Comparison of ENCODE assay signal across 16 mouse cellular contexts in the genomic region with DNA sequence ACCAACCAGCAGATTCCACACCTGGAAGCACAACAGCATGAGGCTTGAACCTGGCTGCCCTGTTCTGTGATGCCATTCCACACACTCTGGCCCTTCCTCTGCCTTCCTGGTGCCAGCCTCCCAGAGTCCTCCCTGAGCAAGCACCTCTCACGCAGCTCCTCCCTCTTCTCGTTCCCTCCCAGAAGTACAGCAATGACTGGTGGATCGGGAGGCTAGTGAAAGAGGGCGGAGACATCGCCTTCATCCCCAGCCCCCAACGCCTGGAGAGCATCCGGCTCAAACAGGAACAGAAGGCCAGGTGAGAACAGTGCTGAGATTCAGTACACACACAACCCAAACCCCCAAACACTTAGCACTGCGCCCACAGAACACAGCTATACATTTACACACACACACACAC. TPM values are rescaled to one million over a fixed set of nuclear protein-coding genes. Genes with fewer than 3 reads are reported as not detected.
DNase-seq lines count a peak whose midpoint lies in the region; ATAC-seq and TF ChIP-seq lines count a peak whose summit lies in the region.
"Had no signal": no experiment of that assay in that cellular context is flagged by ENCODE, and none has a peak within 500 bp of the region (broad histone marks: within the 10 kb centered on the region; RNA-seq: fewer than 3 reads in every experiment).

No protein-coding gene starts in this region.

- intact Hi-C loops in left cerebral cortex, adult 2 months (cut with DNase I): no loop called here

- no peaks in the 10 kb centered on the region for H3K9me3 ChIP-seq in CH12.LX (replicated peaks; ENCODE audit: low read length)
- no peaks in the 10 kb centered on the region for H3K9me3 ChIP-seq in kidney, embryonic 15.5 days (replicated peaks)
- H3K9me3 ChIP-seq in lung, embryonic 15.5 days: no peaks in the 10 kb centered on the region
- H3K9me3 ChIP-seq in neural tube, embryonic 15.5 days (replicated peaks): no peaks in the 10 kb centered on the region
- H3K9me3 ChIP-seq: forebrain, embryonic 13.5 days; liver, embryonic 12.5 days; midbrain, embryonic 13.5 days; neural tube, embryonic 12.5 days had no signal

- peak overlapping the region; percentile 41 for H3K4me2 ChIP-seq in CH12.LX (ENCODE audit: insufficient read depth, low read depth, poor library complexity, severe bottlenecking)
- H3K4me2 ChIP-seq in kidney, embryonic 15.5 days: no peak overlapping the region
- no peak overlapping the region for H3K4me2 ChIP-seq in lung, embryonic 15.5 days
- H3K4me2 ChIP-seq in neural tube, embryonic 15.5 days: no peak overlapping the region
- H3K4me2 ChIP-seq: forebrain, embryonic 13.5 days; liver, embryonic 12.5 days; midbrain, embryonic 13.5 days; neural tube, embryonic 12.5 days had no signal

- TF ChIP-seq POLR2A in CH12.LX (IDR thresholded peaks at IDR 0.05; ENCODE audit: low read depth, low read length): peak; percentile 66

- peaks cover 8 to 23% of the 10 kb centered on the region in 2 experiments for H3K4me1 ChIP-seq in CH12.LX (ENCODE audit: control insufficient read depth in 1 of 2, insufficient read depth in 2 of 2)
- H3K4me1 ChIP-seq in kidney, embryonic 15.5 days: peaks cover 35% of the 10 kb centered on the region
- peaks cover 17% of the 10 kb centered on the region for H3K4me1 ChIP-seq in lung, embryonic 15.5 days
- H3K4me1 ChIP-seq in neural tube, embryonic 15.5 days: peaks cover 28% of the 10 kb centered on the region

- peaks cover 18 to 37% of the 10 kb centered on the region in 2 experiments for H3K36me3 ChIP-seq in CH12.LX (replicated peaks in 1 of 2; ENCODE audit: control insufficient read depth in 1 of 2, insufficient read depth in 1 of 2, low read length in 1 of 2)
- H3K36me3 ChIP-seq in kidney, embryonic 15.5 days: peaks cover 53% of the 10 kb centered on the region
- peaks cover 37% of the 10 kb centered on the region for H3K36me3 ChIP-seq in lung, embryonic 15.5 days
- peaks cover 55% of the 10 kb centered on the region for H3K36me3 ChIP-seq in neural tube, embryonic 15.5 days

- H3K4me3 ChIP-seq in CH12.LX (replicated peaks in 1 of 3; ENCODE audit: low read depth in 2 of 3, low read length in 2 of 3, poor library complexity in 1 of 3): peak overlapping the region in 2 of 3 experiments; percentile 42 to 45
- no peak overlapping the region for H3K4me3 ChIP-seq in kidney, embryonic 15.5 days (replicated peaks)
- H3K4me3 ChIP-seq in lung, embryonic 15.5 days: no peak overlapping the region
- no peak overlapping the region for H3K4me3 ChIP-seq in neural tube, embryonic 15.5 days (replicated peaks)
- H3K4me3 ChIP-seq in left cerebral cortex, adult 2 months: no peak overlapping the region
- H3K4me3 ChIP-seq: forebrain, embryonic 13.5 days; liver, embryonic 12.5 days; midbrain, embryonic 13.5 days; neural tube, embryonic 12.5 days had no signal

- H3K79me2 ChIP-seq in CH12.LX (replicated peaks; ENCODE audit: control insufficient read depth, extremely low read depth, insufficient read depth, poor library complexity, severe bottlenecking): no peaks in the 10 kb centered on the region

- H3K27me3 ChIP-seq in CH12.LX (replicated peaks): peaks cover 34% of the 10 kb centered on the region
- 0 out of 2 replicates have a peak, but pooled peaks cover 3% of the 10 kb centered on the region for H3K27me3 ChIP-seq in kidney, embryonic 15.5 days
- H3K27me3 ChIP-seq in lung, embryonic 15.5 days: peaks cover 11% of the 10 kb centered on the region; the same call in 1 of the 2 replicates
- H3K27me3 ChIP-seq in neural tube, embryonic 15.5 days (replicated peaks): no peaks in the 10 kb centered on the region
- H3K27me3 ChIP-seq: forebrain, embryonic 13.5 days; midbrain, embryonic 13.5 days had no signal

- in situ Hi-C loops in CH12.LX (cut with MboI; ENCODE audit: low pct_ligation_motif_present, low pct_unique_long_range_greater_than_20kb, low sequenced_read_pairs): no loop called here

- 31% methylated on average over 8 of the region's 8 CpGs for WGBS in kidney, embryonic 15.5 days
- WGBS in lung, embryonic 15.5 days: 29% methylated on average over 8 of the region's 8 CpGs
- WGBS in neural tube, embryonic 15.5 days: 31% methylated on average over 8 of the region's 8 CpGs

- TF ChIP-seq EP300 in CH12.LX (IDR thresholded peaks at IDR 0.05; ENCODE audit: low read length): no peak

- ATAC-seq in kidney, embryonic 15.5 days (replicated peaks; ENCODE audit: low FRiP score): 0 out of 2 replicates have a peak, but pooled peaks have one; percentile 23
- peak; percentile 41; the same call in 1 of the 2 replicates for ATAC-seq in lung, embryonic 15.5 days (ENCODE audit: borderline replicate concordance, extremely low read depth, low FRiP score, low TSS enrichment)
- ATAC-seq in neural tube, embryonic 15.5 days (ENCODE audit: low FRiP score): no peak
- ATAC-seq: activated CD4-positive, CD25-positive, alpha-beta regulatory T cell, adult 4 months; forebrain, embryonic 13.5 days; liver, embryonic 12.5 days; midbrain, embryonic 13.5 days had no signal

- no peak for TF ChIP-seq CTCF in CH12.LX (conservative IDR thresholded peaks at IDR 0.05 in 1 of 2, IDR thresholded peaks at IDR 0.05 in 1 of 2; ENCODE audit: low read depth in 2 of 2, low read length in 2 of 2)
- TF ChIP-seq CTCF in left cerebral cortex, adult 2 months (IDR thresholded peaks at IDR 0.05): no peak

- peak; percentile 95 for DNase-seq in CH12.LX (ENCODE audit: extremely low read depth)
- DNase-seq in WW6 (ENCODE audit: low read depth, low spot score): peak; percentile 63
- no peak for DNase-seq in spleen, postnatal 4 days (ENCODE audit: low spot score in 2 of 2)
- no peak for DNase-seq in left cerebral cortex, adult 2 months (ENCODE audit: extremely low spot score in 1 of 2, low spot score in 2 of 2)
- DNase-seq in thymus, postnatal 14 days: no peak
- DNase-seq: cerebellum, adult 9-10 months; gastrocnemius, postnatal 36 days; retina, postnatal 1 day had no signal

- no peak overlapping the region for H3K9ac ChIP-seq in CH12.LX (ENCODE audit: insufficient read depth, low read depth)
- H3K9ac ChIP-seq in kidney, embryonic 15.5 days: no peak overlapping the region
- H3K9ac ChIP-seq in lung, embryonic 15.5 days: no peak overlapping the region; the same call in 1 of the 2 replicates
- H3K9ac ChIP-seq in neural tube, embryonic 15.5 days (replicated peaks): no peak overlapping the region
- H3K9ac ChIP-seq: forebrain, embryonic 13.5 days; liver, embryonic 12.5 days; midbrain, embryonic 13.5 days; neural tube, embryonic 12.5 days had no signal

- H3K27ac ChIP-seq in CH12.LX (ENCODE audit: insufficient read depth, low read depth): no peak overlapping the region
- no peak overlapping the region for H3K27ac ChIP-seq in kidney, embryonic 15.5 days
- H3K27ac ChIP-seq in lung, embryonic 15.5 days: no peak overlapping the region
- no peak overlapping the region for H3K27ac ChIP-seq in neural tube, embryonic 15.5 days (replicated peaks)
- H3K27ac ChIP-seq in left cerebral cortex, adult 2 months: no peak overlapping the region
- H3K27ac ChIP-seq: forebrain, embryonic 13.5 days; liver, embryonic 12.5 days; midbrain, embryonic 13.5 days; neural tube, embryonic 12.5 days had no signal

- dilution Hi-C loops in CH12.LX (cut with MboI; ENCODE audit: extremely low pct_ligation_motif_present, extremely low pct_unique_long_range_greater_than_20kb, low sequenced_read_pairs): no loop called here

- TF ChIP-seq RAD21 in CH12.LX (IDR thresholded peaks at IDR 0.05; ENCODE audit: low read depth, low read length): no peak

TF ChIP-seq in CH12.LX, 34 proteins besides CTCF, POLR2A, EP300 and RAD21 (continues in another document):
- no peak for TF ChIP-seq GABPA (IDR thresholded peaks at IDR 0.05; ENCODE audit: insufficient replicate concordance, low read depth, low read length)
- TF ChIP-seq RCOR1 (conservative IDR thresholded peaks at IDR 0.05; ENCODE audit: low read depth, low read length): no peak
- peak; percentile 63 for TF ChIP-seq HCFC1 (IDR thresholded peaks at IDR 0.05; ENCODE audit: low read depth, low read length)
- peak; percentile 53; the same call in 1 of the 2 replicates for TF ChIP-seq ELF1 (IDR thresholded peaks at IDR 0.05; ENCODE audit: low read depth, low read length)

RNA-seq across cellular contexts. Expression of a gene that starts 9.5 kb away (rescaled TPM):
- total RNA-seq in CH12.LX (2012; rRNA removed): 2.9 and 4.3 TPM in 2 replicates
- 2.3 and 2.5 TPM in 2 replicates for total RNA-seq in CH12.LX (2014; rRNA removed)
- polyA plus RNA-seq in CH12.LX (2012; ENCODE audit: insufficient read length, low read depth): 5.7 and 7.0 TPM in 2 replicates
- polyA plus RNA-seq in kidney, embryonic 15.5 days (2015; fragmentation: Nextera tagmentation; extraction: Ambion mirVana): 29.8 and 36.6 TPM in 2 replicates
- 26.7 and 27.2 TPM in 2 replicates for polyA plus RNA-seq in lung, embryonic 15.5 days (2015; fragmentation: Nextera tagmentation; extraction: Ambion mirVana)
- polyA plus RNA-seq in neural tube, embryonic 15.5 days (2015; fragmentation: Nextera tagmentation; extraction: Ambion mirVana): 108 and 128 TPM in 2 replicates
- total RNA-seq in left cerebral cortex, adult 2 months (2021): 100 to 1,000 TPM; 271 to 291 TPM

RNA-seq across cellular contexts. Expression of a gene that starts 22.5 kb away (rescaled TPM):
- 103 and 132 TPM in 2 replicates for total RNA-seq in CH12.LX (2012; rRNA removed)
- total RNA-seq in CH12.LX (2014; rRNA removed): 58.5 and 59.4 TPM in 2 replicates
- 148 and 181 TPM in 2 replicates for polyA plus RNA-seq in CH12.LX (2012; ENCODE audit: insufficient read length, low read depth)
- polyA plus RNA-seq in kidney, embryonic 15.5 days (2015; fragmentation: Nextera tagmentation; extraction: Ambion mirVana): 23.1 and 23.7 TPM in 2 replicates
- 22.5 and 22.9 TPM in 2 replicates for polyA plus RNA-seq in lung, embryonic 15.5 days (2015; fragmentation: Nextera tagmentation; extraction: Ambion mirVana)
- 20.6 and 21.0 TPM in 2 replicates for polyA plus RNA-seq in neural tube, embryonic 15.5 days (2015; fragmentation: Nextera tagmentation; extraction: Ambion mirVana)
- 10 to 100 TPM; 84.4 to 90.2 TPM for total RNA-seq in left cerebral cortex, adult 2 months (2021)

RNA-seq across cellular contexts. Expression of a gene that starts 30.3 kb away (rescaled TPM):
- total RNA-seq in CH12.LX (2012; rRNA removed) (1.5 and 2.6 TPM in 2 replicates), CH12.LX (2014; rRNA removed) (0.05 TPM in 1 of 2 replicates, not detected in the other)
- polyA plus RNA-seq in CH12.LX (2012; ENCODE audit: insufficient read length, low read depth): 0.06 and 0.11 TPM in 2 replicates
- 23.6 and 25.4 TPM in 2 replicates for polyA plus RNA-seq in kidney, embryonic 15.5 days (2015; fragmentation: Nextera tagmentation; extraction: Ambion mirVana)
- 22.4 and 23.2 TPM in 2 replicates for polyA plus RNA-seq in lung, embryonic 15.5 days (2015; fragmentation: Nextera tagmentation; extraction: Ambion mirVana)
- 10.4 and 10.8 TPM in 2 replicates for polyA plus RNA-seq in neural tube, embryonic 15.5 days (2015; fragmentation: Nextera tagmentation; extraction: Ambion mirVana)
- 10 to 100 TPM; 52.7 to 57.4 TPM for total RNA-seq in left cerebral cortex, adult 2 months (2021)

RNA-seq across cellular contexts. Expression of a gene that starts 37.1 kb away (rescaled TPM):
- total RNA-seq in CH12.LX (2012; rRNA removed): 3.8 and 6.3 TPM in 2 replicates
- total RNA-seq in CH12.LX (2014; rRNA removed): 5.8 and 9.4 TPM in 2 replicates
- polyA plus RNA-seq in CH12.LX (2012; ENCODE audit: insufficient read length, low read depth): 5.7 and 6.0 TPM in 2 replicates
- 0.62 and 0.99 TPM in 2 replicates for polyA plus RNA-seq in kidney, embryonic 15.5 days (2015; fragmentation: Nextera tagmentation; extraction: Ambion mirVana)
- 0.63 and 0.92 TPM in 2 replicates for polyA plus RNA-seq in lung, embryonic 15.5 days (2015; fragmentation: Nextera tagmentation; extraction: Ambion mirVana)
- 9.4 and 11.3 TPM in 2 replicates for polyA plus RNA-seq in neural tube, embryonic 15.5 days (2015; fragmentation: Nextera tagmentation; extraction: Ambion mirVana)
- 10 to 100 TPM; 27.4 to 27.7 TPM for total RNA-seq in left cerebral cortex, adult 2 months (2021)

Comparison
In these comparisons a context has a peak if more than half of its experiments do, and no peak if none do; other contexts are left out.
1. DNase-seq: peak in CH12.LX (single experiment) and WW6 (single experiment); none in spleen, postnatal 4 days (0 of 2), left cerebral cortex, adult 2 months (0 of 2) and thymus, postnatal 14 days (single experiment).
2. H3K4me3 ChIP-seq: peak in CH12.LX (2 of 3); none in kidney, embryonic 15.5 days (single experiment), lung, embryonic 15.5 days (single experiment), neural tube, embryonic 15.5 days (single experiment) and left cerebral cortex, adult 2 months (single experiment).
3. RNA of a gene that starts 30.3 kb away (polyA plus RNA-seq): 23.6 to 25.4 TPM in kidney, embryonic 15.5 days, 22.4 to 23.2 TPM in lung, embryonic 15.5 days and 10.4 to 10.8 TPM in neural tube, embryonic 15.5 days; 0.06 to 0.11 TPM in CH12.LX; every median in the first group is over 10 times any median in the second.